Mouse (Mus musculus) left cerebral cortex, adult 2 months (tissue): ENCODE measurements at regions not wholly inside any gene's neighbourhood (a gene's known extent, or its start where the extent isn't known, plus 50 kb on each side); places are given as distances from the start of the nearest gene placed in this dataset.

Experiments
- DNase-seq, 2 experiments: peaks; one replicate each; pipeline ENCODE4 v3.0.0; 2021 to 2022; ENCODE audit warnings: low spot score in 2 of 2, mixed read lengths in 1 of 2; ENCODE audit errors: extremely low spot score in 1 of 2
- H3K27ac ChIP-seq: fragments of 200-600 bp; 2 replicates; pipeline ENCODE4 v1.8.1; 2022
- H3K4me3 ChIP-seq: fragments of 200-600 bp; 2 replicates; pipeline ENCODE4 v1.8.1; 2022
- CTCF ChIP-seq: fragments of 200-600 bp; IDR thresholded peaks from 2 replicates; pipeline ENCODE4 v1.8.1; 2022; ENCODE audit warnings: antibody characterized with exemption, mild to moderate bottlenecking, moderate library complexity
- intact Hi-C: fragments of 180-260 bp; cut with DNase I; formaldehyde crosslinking; loops from one replicate; pipeline ENCODE4 v1.15.1; 2025

DNA sequence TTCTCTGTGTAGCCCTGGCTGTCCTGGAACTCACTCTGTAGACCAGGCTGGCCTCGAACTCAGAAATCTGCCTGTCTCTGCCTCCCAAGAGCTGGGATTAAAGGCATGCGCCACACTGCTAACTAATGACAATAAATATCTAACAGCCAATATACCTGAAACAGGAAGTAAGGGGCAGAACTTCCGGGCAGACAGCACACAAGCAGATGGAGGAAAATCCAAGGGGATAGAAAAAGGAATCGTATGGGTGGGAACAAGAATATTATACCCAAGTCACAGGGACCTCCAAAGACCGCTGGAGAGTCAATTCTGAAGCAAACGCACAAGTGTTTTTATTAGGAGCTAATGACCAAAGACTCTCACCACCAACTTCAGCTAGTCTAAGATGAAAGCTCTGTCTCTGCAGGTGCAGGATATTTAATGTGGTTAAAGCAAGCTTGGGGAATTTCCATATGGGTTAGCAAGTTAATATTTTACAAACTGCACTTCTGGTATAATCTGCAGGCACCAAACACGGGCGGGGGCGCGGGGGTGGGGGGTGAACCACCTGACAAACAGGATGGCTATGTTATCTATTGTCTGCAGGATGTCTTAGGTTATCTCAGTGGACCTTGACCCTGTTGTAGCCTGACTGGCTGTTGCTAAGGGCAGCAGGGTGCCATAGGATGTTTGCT, 1122.3 kb upstream of the Cited2 start:
- H3K27ac ChIP-seq = no peak overlapping the region
- no peak for DNase-seq
- intact Hi-C loops = no loop called here
- H3K4me3 ChIP-seq = no peak overlapping the region
- TF ChIP-seq CTCF = no peak

DNA sequence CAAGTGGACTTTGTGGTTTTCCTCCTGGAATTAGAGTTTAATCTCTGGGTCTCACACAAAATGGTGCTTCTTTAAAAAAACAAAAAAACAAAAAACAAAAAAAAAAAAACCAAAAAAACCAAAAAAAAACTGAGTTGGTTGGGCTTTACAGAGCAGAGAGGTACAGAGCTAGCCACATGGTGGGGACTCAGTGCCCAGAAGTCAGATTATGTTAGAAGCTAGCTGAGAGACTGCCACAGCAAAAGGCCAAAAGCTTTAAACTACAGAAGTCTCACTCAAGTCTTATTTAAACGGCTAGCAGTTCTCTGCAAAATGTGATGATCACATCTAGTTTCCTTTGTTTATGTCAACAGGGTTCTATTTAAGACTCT, 1121.8 kb upstream of the Cited2 start:
- Histone ChIP-seq H3K27ac (no peak overlapping the region), H3K4me3 (no peak overlapping the region)
- intact Hi-C loops = no loop called here
- DNase-seq = no peak
- no peak for TF ChIP-seq CTCF

DNA sequence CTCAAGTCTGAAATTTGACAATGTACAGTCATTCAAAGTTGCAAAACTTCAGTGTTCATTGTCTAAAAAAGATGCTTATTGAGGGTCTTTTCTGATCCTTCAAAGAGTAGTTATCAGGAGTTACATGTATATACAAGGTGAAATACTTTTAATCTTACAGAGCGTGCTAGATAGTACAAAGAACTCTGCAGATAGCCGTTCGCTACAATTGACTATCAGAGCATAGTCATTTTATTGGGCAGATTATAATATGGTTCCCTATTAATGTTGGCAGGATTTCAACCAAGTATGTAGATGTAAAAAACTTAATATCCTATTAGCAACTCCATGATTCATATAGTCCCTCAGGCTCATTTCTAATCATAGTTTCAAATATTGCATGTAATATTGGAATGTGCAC, 1114.7 kb upstream of the Cited2 start:
- no peak overlapping the region for H3K27ac ChIP-seq
- H3K4me3 ChIP-seq = no peak overlapping the region
- TF ChIP-seq CTCF = no peak
- intact Hi-C loops = no loop called here
- no peak for DNase-seq

DNA sequence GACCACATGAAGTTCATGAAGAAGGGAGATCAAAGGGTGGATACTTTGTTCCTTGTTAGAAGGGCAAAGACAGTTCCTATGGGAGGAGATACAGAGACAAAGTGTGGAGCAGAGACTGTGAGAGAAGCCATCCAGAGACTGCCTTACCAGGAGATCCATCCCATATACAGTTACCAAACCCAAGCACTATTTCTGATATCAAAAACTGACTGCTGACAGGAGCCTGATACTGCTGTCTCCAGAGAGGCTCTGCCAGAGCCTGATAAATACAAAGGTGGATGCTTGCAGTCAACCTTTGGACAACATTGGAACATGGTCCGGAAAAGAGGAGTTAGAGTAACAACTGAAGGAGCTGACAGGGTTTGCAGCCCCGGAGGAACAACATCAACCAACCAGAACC, 1104.3 kb upstream of the Cited2 start:
- TF ChIP-seq CTCF = no peak
- intact Hi-C loops = no loop called here

DNA sequence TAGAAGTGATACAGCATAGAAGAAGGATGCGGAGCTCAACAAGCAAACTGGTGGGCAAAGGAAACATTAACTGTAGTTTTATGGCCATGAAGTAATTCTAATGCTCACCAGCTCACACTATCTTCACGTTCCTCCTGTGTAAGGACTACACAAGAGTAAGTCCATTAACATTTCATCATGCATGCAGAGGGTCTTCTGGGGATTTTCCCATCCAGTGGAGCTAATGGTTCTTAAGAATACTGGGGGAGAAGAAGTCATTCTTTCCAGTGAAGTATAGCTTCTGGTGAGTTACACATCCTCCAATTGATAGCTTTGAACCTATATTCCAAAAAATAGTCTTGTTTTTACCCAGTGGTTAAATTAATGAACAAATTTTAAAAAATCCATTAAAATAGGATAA, 1103.4 kb upstream of the Cited2 start:
- no peak for DNase-seq
- TF ChIP-seq CTCF = no peak
- Histone ChIP-seq H3K27ac (no peak overlapping the region), H3K4me3 (no peak overlapping the region)
- intact Hi-C loops = no loop called here

More for the DNA sequence above, 1104.3 kb upstream of the Cited2 start:
- H3K4me3 ChIP-seq = no peak overlapping the region
- DNase-seq = no peak
- H3K27ac ChIP-seq = no peak overlapping the region

DNA sequence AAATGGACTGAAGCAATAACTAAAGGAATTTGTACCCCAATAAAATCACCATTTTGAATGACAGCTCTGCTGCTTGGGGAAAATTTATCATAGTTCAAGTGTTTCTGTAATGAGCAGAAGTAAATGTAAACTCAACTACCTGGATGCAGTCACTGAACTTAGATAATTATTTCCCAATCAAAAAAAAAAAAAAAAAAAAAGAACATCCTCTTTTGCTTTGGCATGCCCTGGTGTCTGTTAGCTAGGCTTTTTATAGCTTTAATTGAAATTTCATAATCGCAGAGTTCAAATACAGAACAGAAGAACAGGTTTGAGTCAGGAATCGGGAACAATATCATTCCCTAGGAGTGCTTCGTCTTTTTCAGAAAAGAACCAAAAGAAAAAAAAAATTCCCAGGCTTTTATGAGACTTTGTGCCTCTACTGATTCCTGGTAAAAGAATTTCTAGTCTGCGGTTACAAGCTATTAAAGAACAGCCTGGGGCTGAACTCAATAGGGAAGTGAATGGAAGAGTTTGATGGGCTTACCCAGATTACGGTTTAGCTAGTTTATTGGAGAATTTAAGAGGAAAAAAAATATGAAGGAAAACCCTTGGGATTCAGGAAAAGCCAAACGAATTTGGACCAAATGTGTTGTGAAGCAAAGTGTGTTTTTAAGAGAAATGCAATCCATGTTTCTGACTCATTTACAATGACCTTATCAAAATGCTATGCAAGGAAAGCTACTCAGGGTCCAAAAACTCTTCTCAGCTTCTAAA, 1102.0 kb upstream of the Cited2 start:
- Histone ChIP-seq H3K4me3 (no peak overlapping the region), H3K27ac (no peak overlapping the region)
- TF ChIP-seq CTCF = no peak
- no peak for DNase-seq
- intact Hi-C loops = no loop called here

DNA sequence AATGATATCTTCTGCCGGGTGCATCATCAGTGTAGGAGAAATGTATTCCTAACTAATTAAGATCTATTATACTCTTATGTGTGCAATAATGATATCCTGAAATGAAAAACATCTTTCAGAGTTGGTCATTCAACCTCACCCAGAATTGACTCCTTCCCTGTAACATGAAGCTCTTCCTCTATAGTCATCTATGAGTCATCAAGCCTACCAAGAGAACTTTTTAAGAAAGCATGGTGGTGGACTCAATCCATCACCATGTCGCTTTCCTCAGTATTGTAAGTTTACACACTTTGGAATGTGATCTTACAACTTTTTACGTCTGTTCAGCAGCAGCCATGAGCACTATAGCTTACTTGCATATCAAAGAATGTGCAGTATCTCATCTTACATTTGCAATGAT, 1100.2 kb upstream of the Cited2 start:
- intact Hi-C loops = no loop called here
- Histone ChIP-seq H3K4me3 (no peak overlapping the region), H3K27ac (no peak overlapping the region)
- DNase-seq = no peak
- TF ChIP-seq CTCF = no peak

DNA sequence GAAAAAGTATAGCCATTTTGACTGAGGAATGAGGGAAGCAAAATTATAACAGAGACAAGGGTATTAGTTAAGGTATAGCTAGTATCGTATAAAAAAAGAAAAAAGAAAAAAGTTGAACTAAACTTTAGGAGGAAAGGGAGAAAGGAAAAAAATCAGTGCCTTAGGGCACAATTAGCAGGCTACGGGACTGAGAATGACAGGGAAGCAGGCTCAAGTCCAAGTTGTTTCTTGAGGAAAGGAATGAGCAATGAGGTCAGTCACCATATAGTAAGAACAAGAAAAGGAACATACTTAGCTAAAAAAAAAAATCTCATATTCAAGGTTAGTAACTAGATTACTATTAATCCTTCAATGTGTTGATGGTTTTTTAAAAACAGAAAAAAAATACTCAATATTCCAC, 1089.8 kb upstream of the Cited2 start:
- intact Hi-C loops = no loop called here
- no peak overlapping the region for H3K27ac ChIP-seq
- H3K4me3 ChIP-seq = no peak overlapping the region
- no peak for DNase-seq
- TF ChIP-seq CTCF = no peak

DNA sequence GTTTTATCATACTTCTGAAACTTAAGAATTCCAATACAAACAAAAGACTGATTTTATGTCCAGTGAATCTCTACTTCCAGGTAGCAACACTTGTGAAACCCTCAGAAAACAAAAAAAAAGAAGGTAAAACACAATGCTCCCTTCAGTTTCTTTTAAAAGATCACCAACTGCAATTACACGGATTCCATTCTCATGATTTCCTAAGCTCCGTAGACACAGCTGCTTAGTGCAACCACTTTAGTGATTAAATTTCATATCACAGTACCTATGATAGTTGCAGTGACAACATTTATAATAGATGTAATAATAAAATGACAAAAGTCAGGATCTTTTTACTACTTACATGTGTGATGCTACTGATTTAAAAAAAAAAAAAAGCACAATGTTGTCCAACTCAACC, 1087.6 kb upstream of the Cited2 start:
- DNase-seq = no peak
- H3K27ac ChIP-seq = no peak overlapping the region
- TF ChIP-seq CTCF = no peak
- H3K4me3 ChIP-seq = no peak overlapping the region
- intact Hi-C loops = loop anchor here (5.0 kb wide), 1 partner anchor 1092 kb away; no protein-coding TSS in a partner anchor

DNA sequence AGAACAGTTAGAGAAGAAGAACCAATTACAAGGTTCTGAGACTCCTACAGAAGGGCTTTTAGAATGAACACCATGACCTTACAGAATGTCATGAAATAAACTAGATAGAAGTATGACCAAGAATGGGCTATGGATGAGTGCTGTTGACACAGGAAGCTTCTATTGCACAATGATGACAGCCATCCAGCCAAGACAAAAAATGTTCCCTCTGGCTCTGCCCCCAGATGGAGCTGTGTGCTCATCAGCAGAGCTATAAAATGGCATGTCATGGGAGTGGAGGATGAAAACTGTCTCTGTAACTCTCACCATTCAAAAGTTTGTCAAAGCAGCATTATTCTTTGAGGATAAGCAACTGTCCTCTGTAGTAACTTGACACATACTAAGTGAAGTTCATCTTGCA, 1086.0 kb upstream of the Cited2 start:
- peak; percentile 35 for TF ChIP-seq CTCF
- intact Hi-C loops = loop anchor here (5.0 kb wide), 1 partner anchor 1090 kb away; no protein-coding TSS in a partner anchor
- Histone ChIP-seq H3K27ac (no peak overlapping the region), H3K4me3 (no peak overlapping the region)
- no peak for DNase-seq

DNA sequence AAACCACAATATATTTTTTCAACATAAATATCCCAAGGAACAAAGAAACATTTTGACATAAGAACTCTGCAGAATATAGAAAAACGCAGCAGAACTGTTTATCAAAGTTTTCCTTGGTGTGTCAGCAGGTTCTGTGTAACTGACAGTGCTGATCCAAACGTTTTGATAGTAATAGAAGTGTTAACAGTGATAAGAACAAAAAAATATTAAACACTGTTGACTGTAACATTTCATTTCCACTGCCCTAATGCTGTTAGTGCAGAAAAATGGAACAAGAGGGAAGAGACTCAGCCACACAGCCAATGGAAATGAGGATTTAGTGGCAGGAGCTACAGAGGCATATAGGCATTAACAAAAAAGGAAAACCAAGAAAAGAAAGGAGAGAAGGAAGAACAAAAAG, 1084.9 kb upstream of the Cited2 start:
- H3K4me3 ChIP-seq = no peak overlapping the region
- intact Hi-C loops = loop anchor here (5.0 kb wide), 1 partner anchor 1089 kb away; no protein-coding TSS in a partner anchor
- H3K27ac ChIP-seq = no peak overlapping the region
- DNase-seq = no peak
- TF ChIP-seq CTCF = no peak

DNA sequence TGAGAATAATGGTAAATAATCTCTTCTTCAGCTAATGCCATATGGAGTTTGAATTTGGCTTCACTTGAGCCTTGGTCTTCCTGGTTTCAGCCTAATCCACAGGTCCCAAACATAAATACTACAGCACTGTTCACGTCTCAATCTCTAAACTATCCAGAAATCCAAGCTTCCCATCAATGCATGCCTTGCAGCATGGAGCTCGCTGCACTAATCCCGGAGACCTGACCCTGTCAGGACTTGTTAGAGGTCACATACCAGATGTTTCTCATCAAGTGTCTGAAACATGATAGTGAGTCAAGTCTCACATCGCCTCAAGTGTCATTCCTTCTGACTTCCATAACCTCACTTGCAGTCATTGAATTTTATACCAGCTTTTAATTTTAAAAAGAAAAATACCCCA, 1082.9 kb upstream of the Cited2 start:
- no peak for TF ChIP-seq CTCF
- no peak overlapping the region for H3K4me3 ChIP-seq
- no peak overlapping the region for H3K27ac ChIP-seq
- no peak for DNase-seq
- intact Hi-C loops = no loop called here

DNA sequence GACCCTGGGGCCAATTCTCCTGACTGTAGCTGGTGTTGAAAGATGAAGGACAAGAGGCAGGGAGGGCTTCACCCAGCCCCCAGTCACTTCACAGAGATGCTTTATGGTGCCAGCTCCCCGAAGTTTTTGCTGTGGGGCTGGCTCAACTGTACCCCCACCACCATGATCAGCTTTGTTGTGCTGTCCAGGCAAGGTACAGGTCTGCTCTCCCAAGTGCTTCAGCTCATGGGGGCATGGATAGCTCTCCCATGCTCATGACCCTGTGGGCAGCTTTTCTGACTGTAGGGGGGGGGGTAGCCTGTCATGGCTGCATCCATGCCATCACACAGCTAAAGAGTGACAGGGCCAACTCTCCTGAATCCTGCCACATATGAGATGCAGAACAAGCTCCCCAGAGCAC, 1072.9 kb upstream of the Cited2 start:
- DNase-seq = no peak
- no peak for TF ChIP-seq CTCF
- Histone ChIP-seq H3K4me3 (no peak overlapping the region), H3K27ac (no peak overlapping the region)
- intact Hi-C loops = no loop called here
